Mouse (Mus musculus) mouse embryonic stem cell (cell line): ENCODE data around the gene Pard3b.

Experiments
- in situ Hi-C, 2 experiments: fragments of 300-500 bp; cut with MboI; formaldehyde crosslinking; loops; 1 replicate in 1 of 2; 3 replicates in 1 of 2; pipeline ENCODE4 v1.14.3; 2019 to 2020; ENCODE audit warnings: low sequenced_read_pairs in 2 of 2, low pct_unique_long_range_greater_than_20kb in 1 of 2, mixed read lengths in 1 of 2; ENCODE audit not compliant: unreplicated experiment in 1 of 2

Pard3b gene

GRCm38 (mm10) chr1:62018276-62018675 lies 379.7 kb downstream of the Pard3b start:
- in situ Hi-C loops: no loop called here

GRCm38 (mm10) chr1:62019743-62020142 lies 381.1 kb downstream of the Pard3b start:
- in situ Hi-C loops: no loop called here

- in situ Hi-C loops: no loop called here
Observed at GRCm38 (mm10) chr1:62041718-62042117, 403.1 kb downstream of the Pard3b start.

GRCm38 (mm10) chr1:62048592-62048991 lies 410.0 kb downstream of the Pard3b start:
- in situ Hi-C loops: no loop called here

DNA sequence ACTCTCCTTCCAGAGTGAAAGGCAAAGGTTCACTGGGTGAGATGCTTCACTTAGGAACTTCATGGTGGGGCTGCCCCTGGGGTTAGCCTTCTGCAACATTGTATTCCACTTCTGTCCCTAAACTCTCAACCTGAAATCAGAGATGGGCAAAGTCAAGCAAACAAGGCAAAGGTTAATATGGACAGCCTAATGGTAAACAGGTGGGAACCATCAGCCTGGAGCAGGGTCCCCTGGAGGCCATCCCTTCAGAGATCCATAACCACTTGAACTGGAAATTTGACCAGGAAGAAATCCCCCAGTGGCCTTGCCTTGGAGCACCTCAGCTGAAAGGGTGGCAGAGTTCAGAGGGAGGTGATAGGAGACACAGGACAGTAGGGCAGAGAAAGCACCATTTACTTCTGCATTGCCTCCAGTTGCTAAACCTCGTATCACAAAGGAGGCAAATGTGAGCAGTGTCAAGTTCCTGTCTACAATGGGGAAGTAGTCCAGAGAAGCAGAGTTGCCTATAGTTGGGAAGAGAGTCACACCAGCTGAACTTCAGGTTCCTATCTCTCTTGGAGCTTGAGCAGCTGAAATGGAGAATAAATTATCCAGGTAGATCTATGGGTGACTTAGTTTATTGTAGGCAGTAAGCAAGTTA lies 412.7 kb downstream of the Pard3b start:
- in situ Hi-C loops: no loop called here

GRCm38 (mm10) chr1:62053167-62053638 lies 414.6 kb downstream of the Pard3b start:
- in situ Hi-C loops: no loop called here

GRCm38 (mm10) chr1:62055280-62055679 lies 416.7 kb downstream of the Pard3b start:
- in situ Hi-C loops: no loop called here

GRCm38 (mm10) chr1:62070617-62071016 lies 432.0 kb downstream of the Pard3b start:
- in situ Hi-C loops: no loop called here

- in situ Hi-C loops: no loop called here
Observed at GRCm38 (mm10) chr1:62071139-62071538, 432.5 kb downstream of the Pard3b start.

DNA sequence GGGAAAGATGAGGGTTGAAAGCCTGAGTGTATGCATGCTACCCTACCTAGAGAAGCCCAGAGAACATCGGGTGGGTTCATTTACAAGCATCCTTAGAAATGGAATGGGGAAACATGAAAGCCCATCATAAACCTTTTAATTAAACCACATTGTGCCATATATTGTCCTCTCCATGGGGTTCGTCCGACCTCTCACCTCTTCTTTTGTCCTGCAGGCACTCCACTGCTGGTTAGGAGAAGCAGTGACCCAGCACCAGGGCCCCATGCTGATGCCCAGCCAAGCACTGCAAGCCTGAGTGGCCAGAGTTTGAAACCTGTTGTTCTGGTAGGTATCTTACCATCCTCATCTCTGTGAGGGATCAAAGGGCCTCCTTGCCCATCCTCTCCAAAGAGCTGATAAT lies 437.5 kb downstream of the Pard3b start:
- in situ Hi-C loops: no loop called here

GRCm38 (mm10) chr1:62081129-62081528 lies 442.5 kb downstream of the Pard3b start:
- in situ Hi-C loops: no loop called here

DNA sequence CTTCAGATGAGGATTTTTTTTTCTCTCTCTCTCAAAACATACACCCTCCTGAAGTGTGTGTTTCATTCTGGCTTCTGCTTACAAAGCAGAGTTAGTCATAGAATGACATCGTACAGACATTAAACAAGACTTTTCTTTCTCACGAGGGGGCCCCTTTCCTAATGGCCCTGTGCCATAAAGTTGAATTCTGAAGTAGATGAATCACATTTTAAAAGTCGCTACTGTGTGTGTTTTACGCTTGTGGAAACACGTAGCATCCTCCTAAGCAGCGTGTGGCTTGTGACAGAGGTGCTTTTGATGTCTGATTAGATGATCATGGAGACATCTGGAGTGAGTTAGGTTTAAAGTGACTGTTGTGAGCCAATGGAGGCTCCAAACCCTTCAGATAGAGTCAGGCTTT lies 447.4 kb downstream of the Pard3b start:
- in situ Hi-C loops: no loop called here

DNA sequence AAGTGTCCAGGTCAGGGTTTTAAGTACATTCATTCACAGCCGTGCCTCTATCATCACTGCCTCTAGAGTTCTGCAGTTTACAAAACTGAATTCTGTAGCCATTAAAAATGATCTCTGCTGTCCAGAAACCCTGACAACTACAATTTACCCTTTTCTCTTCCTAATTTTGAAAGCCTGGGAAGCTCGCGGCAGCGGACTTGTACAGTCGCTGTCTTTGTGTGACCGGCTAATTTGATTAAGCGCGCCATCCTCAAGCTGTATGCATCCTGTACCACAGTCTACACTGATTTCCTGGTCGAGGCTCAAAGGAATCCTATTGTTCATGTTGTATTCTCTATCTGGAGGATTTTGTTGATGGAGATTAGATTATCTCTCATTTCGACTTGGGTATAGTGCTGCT lies 448.8 kb downstream of the Pard3b start:
- in situ Hi-C loops: no loop called here

DNA sequence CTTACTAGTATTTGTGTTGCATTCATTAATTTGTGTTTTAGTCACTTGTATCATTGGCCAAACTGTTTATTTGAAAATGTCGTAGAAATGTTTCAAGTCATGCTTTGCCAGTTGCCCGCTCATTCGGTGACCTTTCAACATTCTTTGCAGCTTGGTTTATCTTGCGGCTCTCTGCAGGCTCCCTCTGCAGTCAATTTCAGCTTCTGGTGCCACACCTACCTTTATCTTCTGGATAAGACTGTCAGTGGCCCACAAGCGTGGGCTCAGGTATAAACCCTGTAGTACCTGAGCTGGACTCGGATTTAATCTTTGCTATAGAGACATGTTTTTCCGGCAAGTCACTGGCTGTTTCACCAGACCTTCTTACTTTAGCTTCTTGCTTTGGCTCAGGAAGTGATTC lies 456.3 kb downstream of the Pard3b start:
- in situ Hi-C loops: no loop called here

GRCm38 (mm10) chr1:62122426-62122825 lies 483.8 kb downstream of the Pard3b start:
- in situ Hi-C loops: no loop called here

DNA sequence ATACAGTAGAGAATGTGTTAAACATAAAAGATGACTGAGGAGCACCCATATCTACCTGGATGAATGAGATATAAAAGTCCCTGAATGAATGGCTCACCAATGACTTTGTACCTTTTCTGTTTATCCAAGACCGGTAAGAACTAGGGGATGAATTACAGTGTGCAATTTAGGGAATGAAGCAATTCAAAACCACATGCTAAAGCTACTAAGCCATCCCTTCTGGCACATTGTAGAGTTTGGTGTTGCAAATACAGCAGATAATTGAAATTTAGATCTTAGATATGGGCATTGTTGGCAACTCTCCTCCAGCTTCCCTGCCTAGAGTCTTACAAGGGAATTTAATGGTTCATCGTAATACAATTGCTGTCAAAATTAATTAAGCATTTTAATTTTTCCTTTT lies 490.6 kb downstream of the Pard3b start:
- in situ Hi-C loops: no loop called here

DNA sequence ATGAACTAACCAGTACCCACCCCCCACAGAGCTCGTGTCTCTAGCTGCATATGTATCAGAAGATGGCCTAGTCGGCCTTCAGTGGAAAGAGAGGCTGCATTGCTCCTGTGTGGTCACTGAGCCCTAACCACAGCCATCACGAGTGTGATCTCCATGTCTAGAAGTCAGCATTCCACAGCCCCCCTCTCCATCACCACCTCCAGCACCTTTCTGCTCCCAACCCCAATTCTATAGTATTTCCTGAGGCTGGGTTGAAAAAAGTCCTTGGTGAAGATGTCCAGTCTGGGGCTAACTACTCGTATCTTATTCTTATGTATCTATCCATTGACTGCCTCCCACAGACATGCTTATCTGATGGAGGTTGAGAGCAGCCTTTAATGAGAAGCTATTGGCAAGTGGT lies 509.5 kb downstream of the Pard3b start:
- in situ Hi-C loops: no loop called here

GRCm38 (mm10) chr1:62148786-62149185 lies 510.2 kb downstream of the Pard3b start:
- in situ Hi-C loops: no loop called here

DNA sequence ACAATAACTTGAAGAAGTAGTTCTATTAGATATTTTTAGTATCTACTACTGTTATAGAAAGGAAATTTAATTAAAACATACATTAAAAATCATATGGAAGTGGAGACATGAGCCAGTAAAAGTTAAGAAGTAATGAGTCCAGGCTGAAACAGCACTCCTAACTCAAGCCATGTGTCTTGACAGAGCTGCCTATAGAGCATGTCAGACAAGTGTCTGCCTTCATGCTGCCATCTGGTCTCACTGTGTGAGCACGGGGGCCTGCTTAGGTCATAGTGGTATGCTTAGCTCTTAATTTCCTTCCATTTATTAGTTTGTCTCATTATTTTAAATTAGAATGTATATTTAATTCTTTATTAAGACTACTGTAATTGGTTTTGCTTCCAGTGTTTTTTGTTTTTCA lies 517.3 kb downstream of the Pard3b start:
- in situ Hi-C loops: no loop called here

DNA sequence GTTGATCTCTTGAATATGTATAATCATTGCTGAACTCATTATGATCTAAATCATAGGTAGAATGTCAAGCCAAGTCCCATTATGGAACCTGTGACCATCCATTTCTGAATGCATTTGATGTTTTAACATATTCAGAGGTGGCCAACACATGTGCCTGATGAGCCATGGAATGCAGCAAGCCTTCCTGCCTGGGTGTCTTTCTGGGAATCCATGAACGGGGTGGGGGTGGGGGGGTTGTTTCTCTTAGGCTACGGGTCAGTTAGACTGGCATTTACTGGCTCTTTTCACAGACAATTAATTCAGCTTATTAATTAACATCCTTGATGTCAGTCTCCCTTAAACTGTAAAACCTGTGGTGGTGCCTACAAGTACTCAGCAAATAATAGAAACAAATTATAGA lies 521.0 kb downstream of the Pard3b start:
- in situ Hi-C loops: no loop called here
